Mouse (Mus musculus) forebrain, embryonic 15.5 days (tissue): ENCODE data around the gene Idh3b. TPM values are rescaled to one million over a fixed set of nuclear protein-coding genes. Genes with fewer than 3 reads are reported as not detected.
A peak's percentile ranks its signal among the peaks of the same experiment; 100 is the strongest.

ENCODE experiments used
- ATAC-seq: fragments of 200-750 bp; cut with Nextera tagmentation; replicated peaks from 2 replicates; pipeline ENCODE4 v1.8.0; 2017; ENCODE audit warnings: mild to moderate bottlenecking, moderate TSS enrichment, moderate library complexity
- H3K27ac ChIP-seq: fragments of 300-500 bp; sonication (generic); replicated peaks from 2 replicates; pipeline ENCODE4 v1.5.1; 2015; ENCODE audit warnings: mild to moderate bottlenecking, inconsistent platforms
- H3K27me3 ChIP-seq: fragments of 300-500 bp; sonication (generic); 2 replicates; pipeline ENCODE4 v1.6.1; 2015; ENCODE audit warnings: inconsistent platforms
- H3K36me3 ChIP-seq: fragments of 300-500 bp; sonication (generic); 2 replicates; pipeline ENCODE4 v1.6.1; 2015; ENCODE audit warnings: mild to moderate bottlenecking, inconsistent platforms
- H3K4me1 ChIP-seq: fragments of 300-500 bp; sonication (generic); 2 replicates; pipeline ENCODE4 v1.6.1; 2015; ENCODE audit warnings: inconsistent platforms
- H3K4me2 ChIP-seq: fragments of 300-500 bp; sonication (generic); replicated peaks from 2 replicates; pipeline ENCODE4 v1.6.1; 2015; ENCODE audit warnings: mild to moderate bottlenecking, inconsistent platforms
- H3K4me3 ChIP-seq: fragments of 300-500 bp; sonication (generic); 2 replicates; pipeline ENCODE4 v1.5.1; 2015; ENCODE audit warnings: mild to moderate bottlenecking, inconsistent platforms
- H3K9ac ChIP-seq: fragments of 300-500 bp; sonication (generic); replicated peaks from 2 replicates; pipeline ENCODE4 v1.6.1; 2015; ENCODE audit warnings: mild to moderate bottlenecking, inconsistent platforms
- H3K9me3 ChIP-seq: fragments of 300-500 bp; sonication (generic); 2 replicates; pipeline ENCODE4 v1.6.1; 2016; ENCODE audit warnings: inconsistent platforms
- WGBS: fragments of 180-500 bp; shearing (Covaris S2); methylation state at CpG from one replicate; pipeline ENCODE4 v1.1.7; 2015; ENCODE audit warnings: mixed read lengths; 5-methylcytosine and 5-hydroxymethylcytosine counted together
- polyA plus RNA-seq: library from polyadenylated mRNA; unstranded; fragments of >200 nt; fragmentation: Nextera tagmentation; extraction: Ambion mirVana; gene quantifications from 2 replicates; pipeline ENCODE4 v1.2.1, GENCODE M21; 2015

Gene Idh3b
- 165 TPM in 2 replicates for polyA plus RNA-seq

DNA sequence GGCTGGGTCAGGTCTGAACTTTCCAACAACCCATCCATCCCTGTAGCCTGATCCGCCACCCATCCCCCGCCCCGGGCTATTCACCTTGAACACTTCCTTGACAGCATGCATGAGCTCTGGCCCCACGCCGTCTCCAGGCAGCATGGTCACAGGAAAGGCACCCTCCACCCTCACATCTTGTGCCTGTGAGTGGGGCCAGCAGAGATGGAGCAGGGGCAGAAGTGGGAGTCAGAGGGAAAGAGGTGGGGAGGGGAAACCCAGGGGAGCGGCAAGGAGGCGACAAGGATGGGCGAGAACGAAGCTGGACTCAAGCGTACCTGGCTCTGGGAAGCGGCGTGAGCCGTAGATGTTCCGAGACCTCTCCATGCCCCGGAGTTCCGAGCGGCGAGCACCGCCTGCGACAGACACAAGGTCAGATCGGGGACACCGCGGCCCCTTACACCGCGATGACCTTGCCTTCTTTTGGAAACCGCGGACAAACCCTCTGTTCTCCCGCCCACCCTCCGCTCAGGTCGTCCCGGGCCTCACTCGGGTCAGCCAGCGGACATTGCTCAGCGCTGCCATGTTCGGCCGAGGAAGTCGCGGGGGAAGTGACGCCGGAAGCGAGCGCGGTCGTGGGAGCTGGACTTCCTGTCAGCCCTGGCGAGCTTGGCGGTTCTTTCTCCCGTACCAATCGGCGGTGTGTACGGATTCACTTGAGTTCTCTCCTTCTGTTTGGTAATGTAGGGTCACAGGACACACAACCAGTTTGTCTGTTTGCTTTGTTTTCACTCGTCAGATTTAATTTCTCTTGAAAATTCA, at the start of gene Idh3b:
Gene Idh3b, minus strand, starts transcription at position 694 of the 801 bp plus-strand sequence.
- WGBS = under 1% methylated on average over 51 of the region's 51 CpGs
- Histone ChIP-seq H3K27ac (peak within 1 kb of the TSS; percentile 51), H3K36me3 (peaks cover 27% of the 10 kb centered on the region), H3K27me3 (no peaks in the 10 kb centered on the region), H3K4me1 (peaks cover 18% of the 10 kb centered on the region), H3K9ac (peak within 1 kb of the TSS; percentile 79), H3K4me2 (peak within 1 kb of the TSS; percentile 91), H3K9me3 (no peaks in the 10 kb centered on the region), H3K4me3 (peak within 1 kb of the TSS; percentile 91)
- peak; percentile 91 for ATAC-seq

- no peak overlapping the region for H3K4me3 ChIP-seq
- 89% methylated on average over 2 of the region's 2 CpGs for WGBS
- H3K9ac ChIP-seq = no peak overlapping the region
- no peak overlapping the region for H3K4me2 ChIP-seq
- H3K27me3 ChIP-seq = no peaks in the 10 kb centered on the region
- no peaks in the 10 kb centered on the region for H3K36me3 ChIP-seq
- H3K9me3 ChIP-seq = no peaks in the 10 kb centered on the region
- no peaks in the 10 kb centered on the region for H3K4me1 ChIP-seq
- no peak overlapping the region for H3K27ac ChIP-seq
- ATAC-seq = no peak
Observed at GRCm38 (mm10) chr2:130329502-130329901, 45.2 kb upstream of the Idh3b start.

DNA sequence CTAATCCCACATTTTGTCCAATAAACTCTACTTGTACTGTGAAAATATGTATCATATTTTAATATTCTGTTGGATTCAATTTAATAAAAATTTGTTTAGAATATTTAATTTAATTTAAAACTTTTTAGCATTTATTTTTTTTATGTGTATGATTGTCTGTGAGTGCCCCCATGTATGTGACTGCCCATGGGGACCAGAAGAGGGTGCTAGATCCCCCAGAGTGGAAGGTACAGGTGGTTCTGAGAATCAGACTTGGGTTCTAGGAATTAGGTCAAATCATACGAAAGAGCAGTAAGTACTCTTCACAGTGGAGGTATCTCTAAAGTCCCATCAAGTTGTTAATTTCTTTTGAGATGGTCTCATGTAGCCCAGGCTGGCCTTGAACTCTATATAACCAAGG, 42.7 kb upstream of the Idh3b start:
- H3K9me3 ChIP-seq = no peaks in the 10 kb centered on the region

DNA sequence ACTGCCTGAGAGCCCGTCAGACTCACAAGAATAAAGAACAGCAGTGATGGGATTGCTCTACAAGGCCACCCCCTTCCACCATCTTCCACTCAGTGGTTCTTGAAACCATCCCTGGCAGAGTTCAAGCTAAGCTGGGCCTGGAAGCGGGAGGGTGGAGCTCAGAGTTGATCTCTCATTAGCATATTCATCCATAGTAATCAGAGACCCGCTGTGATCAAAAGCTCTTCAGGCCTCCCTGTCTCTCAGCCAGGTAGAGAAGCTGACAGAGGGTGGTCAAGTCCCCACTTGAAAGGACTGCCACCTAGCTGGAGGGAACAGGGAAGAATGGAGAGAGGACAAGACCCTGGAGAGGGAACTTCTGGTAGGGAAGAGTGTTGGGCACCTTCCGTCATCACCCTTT, 18.7 kb upstream of the Idh3b start:
- Histone ChIP-seq H3K27me3 (no peaks in the 10 kb centered on the region), H3K4me3 (no peak overlapping the region), H3K27ac (no peak overlapping the region), H3K9ac (no peak overlapping the region), H3K4me2 (no peak overlapping the region), H3K4me1 (no peaks in the 10 kb centered on the region), H3K36me3 (peaks cover 13% of the 10 kb centered on the region; the same call in 1 of the 2 replicates), H3K9me3 (no peaks in the 10 kb centered on the region)
- no peak for ATAC-seq
- 48% methylated on average over 4 of the region's 4 CpGs for WGBS

More for the DNA sequence above, 42.7 kb upstream of the Idh3b start:
- no peak overlapping the region for H3K4me2 ChIP-seq
- H3K4me3 ChIP-seq = no peak overlapping the region
- H3K9ac ChIP-seq = no peak overlapping the region
- ATAC-seq = no peak
- H3K27me3 ChIP-seq = no peaks in the 10 kb centered on the region
- no peaks in the 10 kb centered on the region for H3K4me1 ChIP-seq
- 77% methylated on average over 1 of the region's 1 CpGs for WGBS
- H3K27ac ChIP-seq = no peak overlapping the region
- H3K36me3 ChIP-seq = no peaks in the 10 kb centered on the region

DNA sequence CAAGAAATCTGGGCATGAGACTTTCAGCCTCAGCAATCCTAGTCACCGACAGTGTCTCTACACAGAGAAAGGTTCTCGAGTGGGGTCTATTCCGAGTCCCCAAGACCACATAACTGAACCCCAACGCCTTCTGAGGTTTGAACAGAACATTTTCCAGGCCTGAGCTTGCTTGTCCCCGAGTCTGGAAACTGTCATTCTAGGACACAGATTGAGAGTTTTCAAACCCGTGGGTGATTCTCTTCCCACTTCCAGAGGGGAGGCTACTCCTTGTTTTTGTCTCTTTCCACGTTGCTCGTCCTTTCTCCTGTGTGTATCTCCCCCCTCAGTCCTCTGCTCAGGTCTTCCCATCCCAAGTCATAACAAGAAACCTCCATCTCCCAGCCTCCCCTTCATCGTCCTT, 13.2 kb upstream of the Idh3b start:
- H3K9ac ChIP-seq = no peak overlapping the region
- H3K27me3 ChIP-seq = no peaks in the 10 kb centered on the region
- no peak overlapping the region for H3K4me2 ChIP-seq
- 82% methylated on average over 9 of the region's 9 CpGs for WGBS
- H3K4me3 ChIP-seq = no peak overlapping the region
- H3K36me3 ChIP-seq = no peaks in the 10 kb centered on the region
- ATAC-seq = no peak
- no peaks in the 10 kb centered on the region for H3K9me3 ChIP-seq
- H3K27ac ChIP-seq = no peak overlapping the region
- H3K4me1 ChIP-seq = peaks cover 32% of the 10 kb centered on the region

DNA sequence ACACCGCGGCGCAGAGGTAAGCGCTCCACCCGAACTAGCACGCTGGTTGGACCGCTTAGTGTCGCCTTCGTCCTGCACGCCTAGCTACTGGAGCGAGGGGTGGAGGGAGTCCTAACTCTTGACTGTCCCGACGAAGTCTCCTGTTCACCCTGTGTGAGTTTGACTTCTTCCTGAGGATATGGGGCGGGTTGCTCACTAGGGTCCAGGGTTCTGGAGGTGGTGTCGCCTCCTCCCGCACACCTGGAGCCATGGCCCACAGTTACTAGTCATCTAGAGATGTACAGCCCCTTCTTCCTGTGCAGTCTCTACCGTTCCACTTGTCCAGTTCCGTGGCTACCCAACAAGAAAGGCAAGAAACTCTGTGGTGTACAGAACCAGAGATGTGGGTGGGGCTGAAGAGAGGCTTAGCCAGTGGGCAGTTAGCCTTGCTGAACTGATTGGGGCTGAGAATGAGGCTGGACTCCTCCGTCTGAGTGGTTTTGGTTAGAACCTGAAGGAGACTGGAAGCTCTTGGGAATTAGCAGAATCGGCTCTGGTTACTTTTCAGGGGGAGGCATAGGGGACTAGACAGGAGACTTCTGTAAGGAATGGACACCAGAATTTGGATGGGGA, 11.9 kb upstream of the Idh3b start:
- ATAC-seq = no peak

DNA sequence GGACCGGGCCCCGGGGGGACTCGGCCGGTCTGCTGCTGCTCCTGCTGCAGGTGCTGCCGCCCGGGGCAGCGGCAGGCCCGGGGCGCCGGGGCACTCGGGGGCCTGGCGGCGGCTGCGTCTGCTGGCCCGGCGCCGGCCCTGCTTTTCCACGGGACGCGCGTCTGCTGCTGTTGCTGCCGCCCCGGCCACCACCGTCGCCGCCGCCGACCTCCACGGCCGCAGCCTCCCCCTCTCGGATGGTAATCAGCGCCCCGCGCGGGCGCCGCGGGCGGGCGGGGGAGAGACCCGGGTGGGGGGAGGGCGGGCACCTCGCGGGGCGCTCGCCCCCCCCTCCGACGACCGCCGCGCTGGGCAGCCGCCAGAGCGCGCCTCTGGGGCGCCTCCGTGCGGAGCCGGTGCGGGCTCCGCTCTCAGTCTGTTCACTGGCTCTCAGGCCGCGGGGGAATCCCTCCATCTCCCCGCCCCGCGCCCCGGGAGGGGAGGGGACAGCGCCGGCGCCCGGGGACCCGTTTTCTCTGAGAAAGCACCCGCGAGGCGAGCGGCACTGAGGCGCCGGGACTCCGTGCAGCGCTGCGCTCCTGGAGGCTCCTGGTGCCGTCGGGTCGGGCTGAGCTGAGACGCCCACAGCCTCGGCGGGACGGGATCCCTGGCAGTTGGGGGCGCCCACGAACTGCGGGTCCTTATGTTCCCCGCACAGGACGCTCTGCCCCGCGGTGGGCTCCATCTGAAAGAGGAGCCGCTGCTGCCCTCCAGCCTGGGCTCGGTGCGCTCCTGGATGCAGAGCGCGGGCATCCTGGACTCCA, 11.2 kb upstream of the Idh3b start:
- Histone ChIP-seq H3K4me1 (peaks cover 35% of the 10 kb centered on the region), H3K9ac (peak overlapping the region; percentile 75), H3K27ac (peak overlapping the region; percentile 71), H3K4me2 (peak overlapping the region; percentile 84), H3K4me3 (peak overlapping the region; percentile 78), H3K36me3 (no peaks in the 10 kb centered on the region), H3K27me3 (no peaks in the 10 kb centered on the region), H3K9me3 (no peaks in the 10 kb centered on the region)
- peak; percentile 79 for ATAC-seq
- WGBS = 0% methylated on average over 75 of the region's 99 CpGs

More for the DNA sequence above, 11.9 kb upstream of the Idh3b start:
- 2% methylated on average over 20 of the region's 20 CpGs for WGBS
- no peaks in the 10 kb centered on the region for H3K36me3 ChIP-seq
- peak overlapping the region; percentile 71 for H3K27ac ChIP-seq
- H3K27me3 ChIP-seq = no peaks in the 10 kb centered on the region
- H3K4me1 ChIP-seq = peaks cover 34% of the 10 kb centered on the region
- peak overlapping the region; percentile 75 for H3K9ac ChIP-seq
- peak overlapping the region; percentile 78 for H3K4me3 ChIP-seq
- H3K4me2 ChIP-seq = peak overlapping the region; percentile 84
- H3K9me3 ChIP-seq = no peaks in the 10 kb centered on the region

DNA sequence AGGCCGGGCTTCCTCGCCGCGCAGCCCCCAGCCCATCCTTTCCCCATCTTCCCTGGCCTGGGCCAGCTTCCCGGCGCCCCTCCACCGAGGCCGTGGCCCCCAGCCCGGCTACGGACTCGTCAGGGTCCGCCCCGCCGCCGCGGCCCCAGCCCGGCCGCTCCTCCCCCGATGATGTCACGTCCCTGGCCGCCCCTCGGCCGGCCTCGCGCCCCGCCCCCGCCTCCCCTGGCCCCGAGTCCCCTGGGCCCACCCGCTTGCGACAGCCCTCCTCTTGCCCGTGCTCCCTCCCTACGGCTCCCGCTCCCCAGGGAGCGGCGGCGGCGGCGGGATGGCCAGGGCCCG, 10.6 kb upstream of the Idh3b start, which contains the start of gene Ebf4:
Gene Ebf4, plus strand, starts transcription at position 234 of the 342 bp plus-strand sequence.
- WGBS = under 1% methylated on average over 27 of the region's 39 CpGs
- peak; percentile 71 for ATAC-seq
- no peaks in the 10 kb centered on the region for H3K36me3 ChIP-seq
- H3K27ac ChIP-seq = peak within 1 kb of the TSS; percentile 71
- H3K4me1 ChIP-seq = peaks cover 35% of the 10 kb centered on the region
- peak within 1 kb of the TSS; percentile 78 for H3K4me3 ChIP-seq
- peak within 1 kb of the TSS; percentile 84 for H3K4me2 ChIP-seq
- no peaks in the 10 kb centered on the region for H3K9me3 ChIP-seq
- H3K27me3 ChIP-seq = no peaks in the 10 kb centered on the region
- H3K9ac ChIP-seq = peak within 1 kb of the TSS; percentile 75

DNA sequence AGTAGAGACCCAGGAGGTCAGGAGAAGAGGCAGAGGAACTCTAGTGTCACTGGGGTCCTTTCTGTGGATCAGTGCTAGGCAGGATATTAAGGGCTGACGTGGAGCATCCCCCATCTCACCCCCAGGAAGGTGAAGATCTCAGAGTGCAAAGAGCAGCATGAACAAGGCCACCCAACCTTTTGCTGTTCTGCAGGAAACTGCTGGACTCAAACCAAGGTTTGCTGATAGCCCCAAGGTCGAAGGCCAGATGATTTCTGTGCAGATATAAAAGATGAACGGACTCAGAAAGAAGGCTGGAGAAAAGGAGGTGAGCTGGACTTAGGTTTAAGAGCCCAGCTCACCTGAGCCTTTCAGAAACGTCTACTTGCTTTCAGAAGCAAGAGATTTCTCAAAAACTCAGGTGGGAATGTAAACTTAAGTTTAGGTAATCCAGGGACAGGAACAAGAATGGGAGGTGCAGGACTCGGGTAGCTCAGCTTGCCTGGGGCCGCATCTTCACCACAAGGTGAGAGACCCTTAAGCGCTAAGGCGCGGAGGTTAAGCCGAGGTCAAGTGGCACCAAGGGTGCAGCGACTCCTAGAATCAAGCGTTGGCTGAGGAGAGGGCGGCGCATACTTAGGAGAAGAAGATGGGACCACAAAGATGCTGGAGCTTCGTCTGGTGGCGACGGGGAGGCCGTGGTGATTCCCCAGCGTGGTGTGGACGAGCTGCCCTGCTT, 10.0 kb upstream of the Idh3b start:
- 9% methylated on average over 20 of the region's 20 CpGs for WGBS
- no peak for ATAC-seq
- H3K27ac ChIP-seq = peak overlapping the region; percentile 71
- H3K27me3 ChIP-seq = no peaks in the 10 kb centered on the region
- no peaks in the 10 kb centered on the region for H3K9me3 ChIP-seq
- H3K9ac ChIP-seq = peak overlapping the region; percentile 75
- peaks cover 35% of the 10 kb centered on the region for H3K4me1 ChIP-seq
- H3K36me3 ChIP-seq = no peaks in the 10 kb centered on the region
- peak overlapping the region; percentile 84 for H3K4me2 ChIP-seq
- peak overlapping the region; percentile 78 for H3K4me3 ChIP-seq

GRCm38 (mm10) chr2:130293486-130293885, 9.1 kb upstream of the Idh3b start:
- no peaks in the 10 kb centered on the region for H3K9me3 ChIP-seq
- H3K9ac ChIP-seq = no peak overlapping the region
- no peak overlapping the region for H3K4me2 ChIP-seq
- H3K36me3 ChIP-seq = no peaks in the 10 kb centered on the region
- no peak overlapping the region; the same call in 1 of the 2 replicates for H3K4me3 ChIP-seq
- no peaks in the 10 kb centered on the region for H3K27me3 ChIP-seq
- WGBS = 8% methylated on average over 4 of the region's 4 CpGs
- H3K4me1 ChIP-seq = peaks cover 35% of the 10 kb centered on the region
- no peak; the same call in 1 of the 2 replicates for ATAC-seq
- no peak overlapping the region for H3K27ac ChIP-seq

DNA sequence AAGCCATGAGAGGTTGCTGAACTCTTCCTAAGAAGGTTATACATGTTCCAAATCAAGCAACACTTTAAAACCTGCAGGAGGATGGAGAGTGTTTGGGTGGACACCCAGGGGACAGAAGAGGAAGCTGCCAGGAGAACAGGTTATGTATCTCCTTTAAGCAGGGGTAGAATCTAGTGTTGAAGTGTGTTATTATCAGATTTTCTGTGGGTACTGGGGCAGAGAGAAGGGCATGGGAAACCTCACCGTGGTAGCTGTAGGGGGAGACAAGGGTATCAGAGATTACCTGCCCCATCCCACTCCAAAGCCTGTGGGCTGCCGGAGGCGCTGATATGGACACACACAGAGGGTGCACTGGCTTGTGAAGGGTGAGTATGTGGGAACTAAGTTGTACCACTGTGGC, 8.7 kb upstream of the Idh3b start:
- 63% methylated on average over 3 of the region's 3 CpGs for WGBS
- Histone ChIP-seq H3K27ac (no peak overlapping the region), H3K9ac (no peak overlapping the region), H3K4me3 (no peak overlapping the region), H3K27me3 (no peaks in the 10 kb centered on the region), H3K9me3 (no peaks in the 10 kb centered on the region), H3K36me3 (no peaks in the 10 kb centered on the region), H3K4me1 (peaks cover 35% of the 10 kb centered on the region), H3K4me2 (no peak overlapping the region)
- ATAC-seq = no peak
